Mouse (Mus musculus): ENCODE results near the gene Ddx39.

The Ddx39 gene

GRCm38 (mm10) chr8:83715031-83715690 lies at the start of gene Ddx39:
Ddx39 (plus strand) TSS chr8:83715177.
- DNase-seq = peak; percentile 95

- DNase-seq = no peak
Measured at GRCm38 (mm10) chr8:83665969-83666865, 48.8 kb upstream of the Ddx39 start, which contains the start of gene Ptger1. Ptger1 (plus strand) TSS chr8:83666678.

- DNase-seq = no peak
Measured at GRCm38 (mm10) chr8:83666866-83667234, 48.1 kb upstream of the Ddx39 start.

- DNase-seq = no peak
Measured at GRCm38 (mm10) chr8:83667526-83667925, 47.5 kb upstream of the Ddx39 start.

GRCm38 (mm10) chr8:83668010-83668916 lies 46.7 kb upstream of the Ddx39 start:
- DNase-seq = peak; percentile 78

GRCm38 (mm10) chr8:83669013-83669412 lies 46.0 kb upstream of the Ddx39 start:
- DNase-seq = no peak

GRCm38 (mm10) chr8:83672936-83673335 lies 42.0 kb upstream of the Ddx39 start:
- DNase-seq = no peak

- DNase-seq = no peak
Measured at GRCm38 (mm10) chr8:83674497-83674896, 40.5 kb upstream of the Ddx39 start.

- DNase-seq = no peak
Measured at GRCm38 (mm10) chr8:83679866-83680265, 35.1 kb upstream of the Ddx39 start.

GRCm38 (mm10) chr8:83680603-83681002 lies 34.4 kb upstream of the Ddx39 start:
- DNase-seq = no peak

GRCm38 (mm10) chr8:83681099-83681498 lies 33.9 kb upstream of the Ddx39 start:
- DNase-seq = no peak

- no peak for DNase-seq
Measured at GRCm38 (mm10) chr8:83684517-83684916, 30.5 kb upstream of the Ddx39 start.

- DNase-seq = no peak
Measured at GRCm38 (mm10) chr8:83689264-83689663, 25.7 kb upstream of the Ddx39 start.

GRCm38 (mm10) chr8:83693609-83694236 lies 21.3 kb upstream of the Ddx39 start:
- peak; percentile 58 for DNase-seq

- no peak for DNase-seq
Measured at GRCm38 (mm10) chr8:83694369-83695160, 20.4 kb upstream of the Ddx39 start.

GRCm38 (mm10) chr8:83695351-83696106 lies 19.4 kb upstream of the Ddx39 start:
- peak; percentile 75 for DNase-seq

GRCm38 (mm10) chr8:83697374-83698220 lies 17.4 kb upstream of the Ddx39 start:
- peak; percentile 29 for DNase-seq

- DNase-seq = peak; percentile 86
Measured at GRCm38 (mm10) chr8:83698291-83698660, 16.7 kb upstream of the Ddx39 start.

- peak; percentile 83 for DNase-seq
Measured at GRCm38 (mm10) chr8:83698661-83699453, 16.1 kb upstream of the Ddx39 start, which contains the start of gene Pkn1. Pkn1 (minus strand) TSS chr8:83699179.

All from thymus, postnatal 14 days (tissue).